ENCODE assay signal across 8 mouse cellular contexts in genomic region chr15:82274927-82275901, GRCm38 (mm10). TPM values are rescaled to one million over a fixed set of nuclear protein-coding genes. Genes with fewer than 3 reads are reported as not detected.
DNase-seq lines count a peak whose midpoint lies in the region; ATAC-seq and TF ChIP-seq lines count a peak whose summit lies in the region.

No protein-coding gene starts in this region.

- peak; percentile 71 for DNase-seq in layer of hippocampus, adult 11-12 months (ENCODE audit: low spot score)
- DNase-seq in layer of hippocampus, adult 9-10 months (ENCODE audit: low spot score): no peak
- DNase-seq in liver, embryonic 13.5 days: no peak
- DNase-seq in right cerebral cortex, postnatal 25 days: peak; percentile 85
- DNase-seq in MN1 (ENCODE audit: low spot score): no peak

- H3K27ac ChIP-seq in bone marrow macrophage, adult 2 months (ENCODE audit: insufficient read depth, low read depth, low read length): no peak overlapping the region
- H3K27ac ChIP-seq in embryonic fibroblast, embryonic 13.5 days (ENCODE audit: insufficient read depth, low read length): no peak overlapping the region
- no peak overlapping the region for H3K27ac ChIP-seq in intestine, postnatal 0 days (ENCODE audit: low read depth, low read length)
- no peak overlapping the region for H3K27ac ChIP-seq in liver, embryonic 13.5 days

- 0 out of 2 replicates have a peak, but pooled peaks have one; percentile 25 for ATAC-seq in intestine, postnatal 0 days
- no peak for ATAC-seq in liver, embryonic 13.5 days (ENCODE audit: low read depth)

- peak overlapping the region; percentile 65 for H3K4me3 ChIP-seq in bone marrow macrophage, adult 2 months (ENCODE audit: insufficient read depth, low read length)
- peak overlapping the region; percentile 41 for H3K4me3 ChIP-seq in embryonic fibroblast, embryonic 13.5 days (ENCODE audit: insufficient read depth, low read length)
- H3K4me3 ChIP-seq in intestine, postnatal 0 days (ENCODE audit: low read depth, low read length): peak overlapping the region; percentile 47
- peak overlapping the region; percentile 51 for H3K4me3 ChIP-seq in liver, embryonic 13.5 days (replicated peaks)

- H3K9me3 ChIP-seq in intestine, postnatal 0 days (ENCODE audit: control insufficient read depth): no peaks in the 10 kb centered on the region
- no peaks in the 10 kb centered on the region for H3K9me3 ChIP-seq in liver, embryonic 13.5 days (replicated peaks)

- H3K27me3 ChIP-seq in intestine, postnatal 0 days (replicated peaks; ENCODE audit: control insufficient read depth, insufficient read depth, low read length): peaks cover 60% of the 10 kb centered on the region
- H3K27me3 ChIP-seq in liver, embryonic 13.5 days: peaks cover 72% of the 10 kb centered on the region

- TF ChIP-seq CTCF in bone marrow macrophage, adult 2 months (IDR thresholded peaks at IDR 0.05; ENCODE audit: low read depth, low read length): no peak
- no peak for TF ChIP-seq CTCF in embryonic fibroblast, embryonic 13.5 days (IDR thresholded peaks at IDR 0.05; ENCODE audit: borderline replicate concordance, insufficient read depth, low read length)
- TF ChIP-seq CTCF in intestine, postnatal 0 days (IDR thresholded peaks at IDR 0.05; ENCODE audit: low read depth): no peak

- no peaks in the 10 kb centered on the region for H3K36me3 ChIP-seq in intestine, postnatal 0 days (ENCODE audit: control insufficient read depth, insufficient read depth)
- H3K36me3 ChIP-seq in liver, embryonic 13.5 days: no peaks in the 10 kb centered on the region

- H3K4me2 ChIP-seq in intestine, postnatal 0 days (replicated peaks; ENCODE audit: low read depth): peak overlapping the region; percentile 90
- peak overlapping the region; percentile 67 for H3K4me2 ChIP-seq in liver, embryonic 13.5 days

- TF ChIP-seq POLR2A in bone marrow macrophage, adult 2 months (IDR thresholded peaks at IDR 0.05; ENCODE audit: borderline replicate concordance, low read depth, low read length): no peak
- no peak for TF ChIP-seq POLR2A in embryonic fibroblast, embryonic 13.5 days (IDR thresholded peaks at IDR 0.05; ENCODE audit: low read depth, low read length)

- 0 out of 2 replicates have a peak overlapping the region, but pooled peaks have one; percentile 31 for H3K9ac ChIP-seq in intestine, postnatal 0 days (ENCODE audit: low read depth, low read length)
- H3K9ac ChIP-seq in liver, embryonic 13.5 days: no peak overlapping the region

- no peaks in the 10 kb centered on the region for H3K4me1 ChIP-seq in bone marrow macrophage, adult 2 months (ENCODE audit: control insufficient read depth, insufficient read depth, low read length)
- no peaks in the 10 kb centered on the region for H3K4me1 ChIP-seq in embryonic fibroblast, embryonic 13.5 days (ENCODE audit: control insufficient read depth, insufficient read depth, low read length)
- no peaks in the 10 kb centered on the region for H3K4me1 ChIP-seq in intestine, postnatal 0 days (replicated peaks; ENCODE audit: control insufficient read depth, insufficient read depth, low read length)
- H3K4me1 ChIP-seq in liver, embryonic 13.5 days (replicated peaks): peaks cover 18% of the 10 kb centered on the region

- WGBS in intestine, postnatal 0 days: 1% methylated on average over 64 of the region's 86 CpGs
- WGBS in liver, embryonic 13.5 days (ENCODE audit: insufficient replicate concordance): 1% methylated on average over 86 of the region's 86 CpGs

RNA-seq across cellular contexts. Expression of gene Sept3, which starts 0.5 kb away (rescaled TPM):
- polyA plus RNA-seq in bone marrow macrophage, adult 2 months (2012; ENCODE audit: insufficient read depth, insufficient read length, missing spikeins): not detected in 2 replicates
- polyA plus RNA-seq in embryonic fibroblast, embryonic 13.5 days (2011; ENCODE audit: insufficient read length, low read depth, missing spikeins): 1.6 and 2.8 TPM in 2 replicates
- 1.7 and 3.0 TPM in 2 replicates for polyA plus RNA-seq in intestine, postnatal 0 days (2015; fragmentation: Nextera tagmentation; extraction: Ambion mirVana)
- 0.36 and 0.84 TPM in 2 replicates for polyA plus RNA-seq in liver, embryonic 13.5 days (2015; fragmentation: Nextera tagmentation; extraction: Ambion mirVana)

RNA-seq across cellular contexts. Expression of gene 1500009C09Rik, which starts 23.0 kb away (rescaled TPM):
- not detected in 2 replicates for polyA plus RNA-seq in bone marrow macrophage, adult 2 months (2012; ENCODE audit: insufficient read depth, insufficient read length, missing spikeins)
- not detected in 2 replicates for polyA plus RNA-seq in embryonic fibroblast, embryonic 13.5 days (2011; ENCODE audit: insufficient read length, low read depth, missing spikeins)
- polyA plus RNA-seq in intestine, postnatal 0 days (2015; fragmentation: Nextera tagmentation; extraction: Ambion mirVana): 0.13 TPM in 1 of 2 replicates, not detected in the other
- polyA plus RNA-seq in liver, embryonic 13.5 days (2015; fragmentation: Nextera tagmentation; extraction: Ambion mirVana): not detected in 2 replicates

RNA-seq across cellular contexts. Expression of gene Wbp2nl, which starts 23.5 kb away (rescaled TPM):
- polyA plus RNA-seq in bone marrow macrophage, adult 2 months (2012; ENCODE audit: insufficient read depth, insufficient read length, missing spikeins): not detected in 2 replicates
- polyA plus RNA-seq in embryonic fibroblast, embryonic 13.5 days (2011; ENCODE audit: insufficient read length, low read depth, missing spikeins): not detected in 2 replicates
- polyA plus RNA-seq in intestine, postnatal 0 days (2015; fragmentation: Nextera tagmentation; extraction: Ambion mirVana): not detected in 2 replicates
- 0.12 and 0.20 TPM in 2 replicates for polyA plus RNA-seq in liver, embryonic 13.5 days (2015; fragmentation: Nextera tagmentation; extraction: Ambion mirVana)

RNA-seq across cellular contexts. Expression of gene Cenpm, which starts 30.7 kb away (rescaled TPM):
- 10.2 and 10.7 TPM in 2 replicates for polyA plus RNA-seq in bone marrow macrophage, adult 2 months (2012; ENCODE audit: insufficient read depth, insufficient read length, missing spikeins)
- polyA plus RNA-seq in embryonic fibroblast, embryonic 13.5 days (2011; ENCODE audit: insufficient read length, low read depth, missing spikeins): 13.1 and 16.1 TPM in 2 replicates
- polyA plus RNA-seq in intestine, postnatal 0 days (2015; fragmentation: Nextera tagmentation; extraction: Ambion mirVana): 14.8 and 16.5 TPM in 2 replicates
- 41.7 and 45.6 TPM in 2 replicates for polyA plus RNA-seq in liver, embryonic 13.5 days (2015; fragmentation: Nextera tagmentation; extraction: Ambion mirVana)

RNA-seq across cellular contexts. Expression of gene Tnfrsf13c, which starts 51.0 kb away (rescaled TPM):
- not detected in 2 replicates for polyA plus RNA-seq in bone marrow macrophage, adult 2 months (2012; ENCODE audit: insufficient read depth, insufficient read length, missing spikeins)
- not detected in 2 replicates for polyA plus RNA-seq in embryonic fibroblast, embryonic 13.5 days (2011; ENCODE audit: insufficient read length, low read depth, missing spikeins)
- 0.10 TPM in 1 of 2 replicates, not detected in the other for polyA plus RNA-seq in intestine, postnatal 0 days (2015; fragmentation: Nextera tagmentation; extraction: Ambion mirVana)
- 0.38 and 0.87 TPM in 2 replicates for polyA plus RNA-seq in liver, embryonic 13.5 days (2015; fragmentation: Nextera tagmentation; extraction: Ambion mirVana)

Comparison
In these comparisons a context has a peak if more than half of its experiments do, and no peak if none do; other contexts are left out.
1. DNase-seq: peak in layer of hippocampus, adult 11-12 months (single experiment) and right cerebral cortex, postnatal 25 days (single experiment); none in layer of hippocampus, adult 9-10 months (single experiment), liver, embryonic 13.5 days (single experiment) and MN1 (single experiment).
2. Peak in every context shown above with its lines, with median percentiles within 50 percentile points of each other: H3K4me3 ChIP-seq.